Mouse (Mus musculus): ENCODE results near the gene Gria1. TPM values are rescaled to one million over a fixed set of nuclear protein-coding genes. Genes with fewer than 3 reads are reported as not detected.
A peak's percentile ranks its signal among the peaks of the same experiment; 100 is the strongest.

The Gria1 gene
- polyA plus RNA-seq, 1 experiment from 2014 or later = 1.7 TPM

DNA sequence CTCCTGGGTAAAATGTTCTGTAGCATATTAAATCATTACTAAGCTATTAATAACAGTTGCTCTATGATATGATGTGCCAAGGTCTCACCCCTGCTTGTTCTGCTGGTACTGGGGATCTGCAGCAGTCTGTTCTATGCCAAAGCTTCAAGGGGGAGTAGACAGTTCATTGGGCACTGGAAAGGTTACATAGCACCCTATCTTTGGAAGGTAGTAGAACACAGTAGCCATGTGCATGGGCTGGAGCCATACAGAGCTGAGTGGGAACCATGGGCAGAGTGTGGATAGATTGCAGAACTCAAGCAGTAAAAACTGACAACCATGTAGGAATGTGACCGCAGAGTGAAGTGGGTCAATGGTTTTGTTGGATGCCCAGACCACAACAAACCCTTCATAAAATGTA is 295.7 kb downstream of the Gria1 start:
- H3K36me3 ChIP-seq (ENCODE audit: control insufficient read depth, insufficient read depth, low read length) = no peaks in the 10 kb centered on the region
- no peak overlapping the region for H3K27ac ChIP-seq (ENCODE audit: low read depth, low read length)
- H3K4me3 ChIP-seq (ENCODE audit: low read length) = no peak overlapping the region
- H3K4me2 ChIP-seq (replicated peaks; ENCODE audit: low read depth, low read length) = no peak overlapping the region
- peaks cover 4% of the 10 kb centered on the region; the same call in 1 of the 2 replicates for H3K9me3 ChIP-seq (ENCODE audit: control insufficient read depth, low read length)
- WGBS = 65% methylated on average over 1 of the region's 1 CpGs
- ATAC-seq (ENCODE audit: low FRiP score, low TSS enrichment) = peak; percentile 16; the same call in 1 of the 2 replicates
- no peaks in the 10 kb centered on the region for H3K27me3 ChIP-seq (ENCODE audit: control insufficient read depth, insufficient read depth, low read length)
- no peak overlapping the region for H3K9ac ChIP-seq (ENCODE audit: low read depth, low read length)
- no peaks in the 10 kb centered on the region for H3K4me1 ChIP-seq (ENCODE audit: control insufficient read depth, insufficient read depth, low read length)

DNA sequence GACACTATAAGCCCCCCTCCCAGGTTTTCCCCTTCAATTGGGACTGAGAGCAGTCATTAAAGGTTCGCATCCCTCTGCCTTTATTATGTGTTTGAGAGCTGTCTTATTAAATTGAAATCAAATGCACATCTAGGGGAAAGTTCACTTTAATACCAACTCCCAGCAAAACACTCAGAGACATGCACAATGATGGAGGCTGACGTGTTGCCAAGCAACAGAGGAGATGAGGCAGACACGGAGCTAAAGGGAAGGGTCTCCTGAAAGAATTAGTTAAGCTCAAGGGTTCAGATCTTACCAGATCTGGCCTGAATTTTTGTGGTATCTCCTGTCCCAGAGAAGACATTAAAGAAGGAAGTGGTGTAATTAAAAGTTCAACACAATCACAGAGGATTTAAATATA is 305.9 kb downstream of the Gria1 start:
- no peaks in the 10 kb centered on the region for H3K4me1 ChIP-seq (ENCODE audit: control insufficient read depth, insufficient read depth, low read length)
- no peak overlapping the region for H3K27ac ChIP-seq (ENCODE audit: low read depth, low read length)
- no peaks in the 10 kb centered on the region for H3K36me3 ChIP-seq (ENCODE audit: control insufficient read depth, insufficient read depth, low read length)
- no peak overlapping the region for H3K4me3 ChIP-seq (ENCODE audit: low read length)
- no peak overlapping the region for H3K9ac ChIP-seq (ENCODE audit: low read depth, low read length)
- H3K27me3 ChIP-seq (ENCODE audit: control insufficient read depth, insufficient read depth, low read length) = no peaks in the 10 kb centered on the region
- 78% methylated on average over 3 of the region's 3 CpGs for WGBS
- H3K4me2 ChIP-seq (replicated peaks; ENCODE audit: low read depth, low read length) = no peak overlapping the region
- ATAC-seq (ENCODE audit: low FRiP score, low TSS enrichment) = no peak
- H3K9me3 ChIP-seq (ENCODE audit: control insufficient read depth, low read length) = no peaks in the 10 kb centered on the region

DNA sequence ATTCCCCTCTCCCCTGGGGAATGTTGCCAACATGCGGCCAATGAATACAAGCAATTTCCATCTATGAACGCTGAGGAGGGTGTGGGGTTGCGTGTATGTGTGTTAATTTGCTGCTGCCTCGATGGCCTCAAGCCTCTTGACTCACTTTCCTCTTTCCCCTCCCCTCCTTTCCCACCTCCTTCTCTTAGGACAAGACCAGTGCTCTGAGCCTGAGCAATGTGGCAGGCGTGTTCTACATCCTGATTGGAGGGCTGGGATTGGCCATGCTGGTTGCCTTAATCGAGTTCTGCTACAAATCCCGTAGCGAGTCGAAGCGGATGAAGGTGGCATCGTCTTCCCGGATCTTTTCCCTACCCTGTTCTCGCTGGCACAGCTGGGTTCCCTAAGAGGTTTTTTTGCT is 306.3 kb downstream of the Gria1 start:
- no peak overlapping the region for H3K27ac ChIP-seq (ENCODE audit: low read depth, low read length)
- no peak overlapping the region for H3K9ac ChIP-seq (ENCODE audit: low read depth, low read length)
- H3K4me2 ChIP-seq (replicated peaks; ENCODE audit: low read depth, low read length) = no peak overlapping the region
- no peaks in the 10 kb centered on the region for H3K27me3 ChIP-seq (ENCODE audit: control insufficient read depth, insufficient read depth, low read length)
- no peak overlapping the region for H3K4me3 ChIP-seq (ENCODE audit: low read length)
- no peaks in the 10 kb centered on the region for H3K9me3 ChIP-seq (ENCODE audit: control insufficient read depth, low read length)
- no peaks in the 10 kb centered on the region for H3K4me1 ChIP-seq (ENCODE audit: control insufficient read depth, insufficient read depth, low read length)
- no peaks in the 10 kb centered on the region for H3K36me3 ChIP-seq (ENCODE audit: control insufficient read depth, insufficient read depth, low read length)
- WGBS = 87% methylated on average over 13 of the region's 13 CpGs
- ATAC-seq (ENCODE audit: low FRiP score, low TSS enrichment) = no peak

DNA sequence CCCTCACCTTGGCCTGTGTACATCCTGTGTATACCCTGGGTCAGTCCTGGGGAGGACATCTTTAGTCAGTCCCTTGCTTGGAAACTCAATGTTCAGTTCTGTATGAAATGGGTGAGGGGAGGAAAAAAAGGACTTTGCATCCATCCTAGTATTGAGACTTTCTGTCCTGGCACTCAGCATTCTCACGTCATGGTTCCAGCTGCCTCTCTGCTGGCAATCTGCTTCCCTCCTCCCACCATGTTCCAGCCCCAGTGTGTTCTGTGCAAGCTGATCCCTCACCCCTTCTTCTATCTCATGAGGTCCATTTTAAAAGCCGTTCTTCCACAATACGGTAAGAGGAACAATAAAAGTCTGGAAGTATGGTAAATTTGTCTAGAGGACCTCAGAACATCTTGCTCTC is 308.2 kb downstream of the Gria1 start:
- Histone ChIP-seq H3K9me3 (ENCODE audit: control insufficient read depth, low read length) (no peaks in the 10 kb centered on the region), H3K4me3 (ENCODE audit: low read length) (no peak overlapping the region), H3K27ac (ENCODE audit: low read depth, low read length) (no peak overlapping the region), H3K4me2 (replicated peaks; ENCODE audit: low read depth, low read length) (no peak overlapping the region), H3K27me3 (ENCODE audit: control insufficient read depth, insufficient read depth, low read length) (no peaks in the 10 kb centered on the region), H3K4me1 (ENCODE audit: control insufficient read depth, insufficient read depth, low read length) (no peaks in the 10 kb centered on the region), H3K9ac (ENCODE audit: low read depth, low read length) (no peak overlapping the region), H3K36me3 (ENCODE audit: control insufficient read depth, insufficient read depth, low read length) (no peaks in the 10 kb centered on the region)
- 85% methylated on average over 3 of the region's 3 CpGs for WGBS
- ATAC-seq (ENCODE audit: low FRiP score, low TSS enrichment) = no peak

DNA sequence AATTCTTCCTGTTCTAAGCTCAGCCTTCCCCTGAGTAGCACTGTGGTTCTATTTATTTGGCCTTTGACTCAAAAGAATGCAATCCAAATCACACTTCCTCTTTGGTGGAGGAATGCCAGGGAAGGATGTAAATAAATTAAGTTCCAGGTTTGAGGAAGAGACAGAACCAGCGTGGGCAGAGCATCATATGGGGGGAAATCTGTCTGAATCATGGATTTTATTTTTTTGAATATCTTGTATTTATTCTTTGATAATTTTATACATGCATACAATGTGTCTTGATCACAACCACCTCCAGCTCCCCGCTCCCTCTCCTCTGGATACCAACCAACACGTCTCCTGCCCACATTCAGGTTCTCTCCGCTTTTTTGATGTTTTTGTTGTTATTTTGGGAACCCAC is 312.9 kb downstream of the Gria1 start:
- no peak for ATAC-seq (ENCODE audit: low FRiP score, low TSS enrichment)
- no peak overlapping the region for H3K4me2 ChIP-seq (replicated peaks; ENCODE audit: low read depth, low read length)

More for the DNA sequence above, 312.9 kb downstream of the Gria1 start:
- no peaks in the 10 kb centered on the region for H3K27me3 ChIP-seq (ENCODE audit: control insufficient read depth, insufficient read depth, low read length)
- H3K9ac ChIP-seq (ENCODE audit: low read depth, low read length) = no peak overlapping the region
- H3K36me3 ChIP-seq (ENCODE audit: control insufficient read depth, insufficient read depth, low read length) = no peaks in the 10 kb centered on the region
- H3K27ac ChIP-seq (ENCODE audit: low read depth, low read length) = no peak overlapping the region
- 81% methylated on average over 4 of the region's 4 CpGs for WGBS
- H3K4me1 ChIP-seq (ENCODE audit: control insufficient read depth, insufficient read depth, low read length) = no peaks in the 10 kb centered on the region
- H3K4me3 ChIP-seq (ENCODE audit: low read length) = no peak overlapping the region
- H3K9me3 ChIP-seq (ENCODE audit: control insufficient read depth, low read length) = no peaks in the 10 kb centered on the region
